Mouse (Mus musculus) small intestine, adult 2 months (tissue): ENCODE data around the gene Nova2. TPM values are rescaled to one million over a fixed set of nuclear protein-coding genes. Genes with fewer than 3 reads are reported as not detected.

ENCODE experiments used
- H3K27ac ChIP-seq: fragments of 200-500 bp; 2 replicates; pipeline ENCODE4 v1.5.1; 2012; ENCODE audit warnings: low read depth, low read length, control low read depth, inconsistent platforms; ENCODE audit not compliant: insufficient read depth
- H3K27me3 ChIP-seq: fragments of 200-500 bp; 2 replicates; pipeline ENCODE4 v1.6.1; 2012; ENCODE audit warnings: mild to moderate bottlenecking, moderate library complexity, low read length, inconsistent platforms; ENCODE audit not compliant: control insufficient read depth, insufficient read depth
- H3K36me3 ChIP-seq: fragments of 200-500 bp; 2 replicates; pipeline ENCODE4 v1.6.1; 2012; ENCODE audit warnings: mild to moderate bottlenecking, low read length, control low read depth, inconsistent platforms; ENCODE audit not compliant: control insufficient read depth, insufficient read depth
- H3K4me1 ChIP-seq: fragments of 200-500 bp; 2 replicates; pipeline ENCODE4 v1.6.1; 2012; ENCODE audit warnings: low read length, inconsistent platforms, mixed read lengths; ENCODE audit not compliant: control insufficient read depth, insufficient read depth, insufficient read length
- H3K4me3 ChIP-seq: fragments of 200-500 bp; 2 replicates; pipeline ENCODE4 v1.5.1; 2012; ENCODE audit warnings: low read depth, mild to moderate bottlenecking, control low read depth, inconsistent platforms, low read length, moderate library complexity
- CTCF ChIP-seq: fragments of 200-500 bp; IDR thresholded peaks from 2 replicates; pipeline ENCODE4 v1.5.1; 2012; ENCODE audit warnings: low read depth, mild to moderate bottlenecking, control low read depth, inconsistent platforms, low read length, moderate library complexity, mixed read lengths; ENCODE audit not compliant: insufficient replicate concordance, insufficient read length; ENCODE audit errors: extremely low read depth
- POLR2A ChIP-seq: fragments of 200-500 bp; IDR thresholded peaks from 2 replicates; pipeline ENCODE4 v1.6.1; 2012; ENCODE audit warnings: low read depth, mild to moderate bottlenecking, control low read depth, inconsistent platforms, low read length, moderate library complexity
- WGBS: fragments of 180-500 bp; shearing (Covaris S2); methylation state at CpG from one replicate; pipeline ENCODE4 v1.1.7; 2018; 5-methylcytosine and 5-hydroxymethylcytosine counted together
- polyA plus RNA-seq: library from polyadenylated mRNA; depleted of rRNA; stranded (reverse); fragments of >200 nt; gene quantifications from 2 replicates; pipeline ENCODE4 v1.2.3, GENCODE M21; 2012

The Nova2 gene
- polyA plus RNA-seq, 1 experiment, result 0.55 TPM

- H3K27ac ChIP-seq, result no peak overlapping the region
- TF ChIP-seq POLR2A, result no peak
- no peak for TF ChIP-seq CTCF
- WGBS, result 2% methylated on average over 20 of the region's 20 CpGs
- H3K4me3 ChIP-seq, result no peak overlapping the region
- peaks cover 56% of the 10 kb centered on the region for H3K27me3 ChIP-seq
- H3K36me3 ChIP-seq, result no peaks in the 10 kb centered on the region
- peaks cover 4% of the 10 kb centered on the region for H3K4me1 ChIP-seq
Measured at GRCm38 (mm10) chr7:18962795-18963194, 37.1 kb downstream of the Nova2 start.

DNA sequence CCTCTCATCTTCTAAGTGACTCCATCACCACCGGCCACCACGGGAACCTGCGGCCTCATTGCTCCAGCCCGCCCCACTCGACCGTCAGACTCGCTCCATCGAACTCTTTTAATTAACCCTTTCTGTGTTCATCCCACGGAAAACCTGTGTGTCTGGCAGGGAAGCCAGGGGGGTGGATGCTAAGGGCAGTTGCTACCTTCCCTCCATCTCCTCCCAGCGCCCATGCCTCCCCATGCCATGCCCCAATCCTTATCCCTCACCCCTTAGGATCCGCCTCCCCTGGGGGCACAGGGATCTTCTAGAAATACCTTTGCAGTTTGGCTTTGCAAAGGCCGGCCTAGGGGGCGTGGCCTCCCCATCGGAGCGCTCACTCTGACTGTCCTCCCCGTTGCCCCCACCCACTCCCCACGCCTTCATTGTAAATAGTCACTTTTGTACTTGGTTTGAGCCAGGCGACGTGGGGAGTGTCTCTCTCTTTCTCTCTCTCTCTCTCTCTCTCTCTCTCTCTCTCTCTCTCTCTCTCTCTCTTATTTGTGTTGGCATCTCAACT is 37.7 kb downstream of the Nova2 start:
- TF ChIP-seq CTCF (no peak), POLR2A (no peak)
- 5% methylated on average over 19 of the region's 19 CpGs for WGBS

GRCm38 (mm10) chr7:18965312-18965711 is 39.6 kb downstream of the Nova2 start:
- Histone ChIP-seq H3K27me3 (peaks cover 42% of the 10 kb centered on the region), H3K4me1 (peaks cover 2% of the 10 kb centered on the region; the same call in 1 of the 2 replicates), H3K4me3 (no peak overlapping the region), H3K27ac (no peak overlapping the region), H3K36me3 (no peaks in the 10 kb centered on the region)
- WGBS, result 80% methylated on average over 5 of the region's 5 CpGs
- TF ChIP-seq CTCF (no peak), POLR2A (no peak)

More for the DNA sequence above, 37.7 kb downstream of the Nova2 start:
- Histone ChIP-seq H3K27me3 (peaks cover 51% of the 10 kb centered on the region), H3K27ac (no peak overlapping the region), H3K4me3 (no peak overlapping the region), H3K4me1 (peaks cover 3% of the 10 kb centered on the region), H3K36me3 (no peaks in the 10 kb centered on the region)

GRCm38 (mm10) chr7:18967603-18968002 is 41.9 kb downstream of the Nova2 start:
- TF ChIP-seq CTCF (no peak), POLR2A (no peak)
- Histone ChIP-seq H3K27me3 (peaks cover 28% of the 10 kb centered on the region), H3K4me3 (no peak overlapping the region), H3K27ac (no peak overlapping the region), H3K36me3 (no peaks in the 10 kb centered on the region), H3K4me1 (peaks cover 2% of the 10 kb centered on the region; the same call in 1 of the 2 replicates)
- 13% methylated on average over 8 of the region's 8 CpGs for WGBS

GRCm38 (mm10) chr7:18970956-18971355 is 45.3 kb downstream of the Nova2 start:
- H3K27ac ChIP-seq, result no peak overlapping the region
- H3K4me3 ChIP-seq, result no peak overlapping the region
- WGBS, result 96% methylated on average over 3 of the region's 3 CpGs
- no peaks in the 10 kb centered on the region for H3K27me3 ChIP-seq
- no peaks in the 10 kb centered on the region for H3K4me1 ChIP-seq
- TF ChIP-seq CTCF (no peak), POLR2A (no peak)
- H3K36me3 ChIP-seq, result no peaks in the 10 kb centered on the region

- no peak overlapping the region for H3K27ac ChIP-seq
- WGBS, result 68% methylated on average over 9 of the region's 9 CpGs
- no peaks in the 10 kb centered on the region for H3K27me3 ChIP-seq
- H3K4me3 ChIP-seq, result no peak overlapping the region
- no peaks in the 10 kb centered on the region for H3K36me3 ChIP-seq
- no peak for TF ChIP-seq POLR2A
- TF ChIP-seq CTCF, result no peak
- no peaks in the 10 kb centered on the region for H3K4me1 ChIP-seq
Measured at GRCm38 (mm10) chr7:18978381-18978780, 52.7 kb downstream of the Nova2 start.

GRCm38 (mm10) chr7:18986503-18986902 is 60.8 kb downstream of the Nova2 start:
- H3K4me3 ChIP-seq, result no peak overlapping the region
- 48% methylated on average over 2 of the region's 2 CpGs for whole genome bisulfite sequencing
- no peaks in the 10 kb centered on the region for H3K36me3 ChIP-seq
- H3K27ac ChIP-seq, result no peak overlapping the region
- peaks cover 4% of the 10 kb centered on the region for H3K27me3 ChIP-seq
- TF ChIP-seq CTCF (no peak), POLR2A (no peak)
- H3K4me1 ChIP-seq, result peaks cover 5% of the 10 kb centered on the region

GRCm38 (mm10) chr7:18987100-18987499 is 61.4 kb downstream of the Nova2 start, which contains the start of gene Nanos2:
Gene Nanos2, plus strand, starts transcription at chr7:18987400.
- peaks cover 9% of the 10 kb centered on the region for H3K4me1 ChIP-seq
- no peaks in the 10 kb centered on the region for H3K36me3 ChIP-seq
- no peak within 1 kb of the TSS for H3K4me3 ChIP-seq
- WGBS, result 20% methylated on average over 2 of the region's 2 CpGs
- H3K27me3 ChIP-seq, result peaks cover 10% of the 10 kb centered on the region
- H3K27ac ChIP-seq, result no peak within 1 kb of the TSS
- no peak for TF ChIP-seq POLR2A
